Mouse (Mus musculus) CD8-positive naive resting alpha-beta T cell, adult 2 months (primary cell): ENCODE measurements at regions not wholly inside any gene's neighbourhood (a gene's known extent, or its start where the extent isn't known, plus 50 kb on each side); places are given as distances from the start of the nearest gene placed in this dataset.

Source experiments
- DNase-seq, 2 experiments: peaks; one replicate each; pipeline ENCODE4 v3.0.0; 2022; ENCODE audit warnings: low read depth in 2 of 2, low spot score in 2 of 2

DNA sequence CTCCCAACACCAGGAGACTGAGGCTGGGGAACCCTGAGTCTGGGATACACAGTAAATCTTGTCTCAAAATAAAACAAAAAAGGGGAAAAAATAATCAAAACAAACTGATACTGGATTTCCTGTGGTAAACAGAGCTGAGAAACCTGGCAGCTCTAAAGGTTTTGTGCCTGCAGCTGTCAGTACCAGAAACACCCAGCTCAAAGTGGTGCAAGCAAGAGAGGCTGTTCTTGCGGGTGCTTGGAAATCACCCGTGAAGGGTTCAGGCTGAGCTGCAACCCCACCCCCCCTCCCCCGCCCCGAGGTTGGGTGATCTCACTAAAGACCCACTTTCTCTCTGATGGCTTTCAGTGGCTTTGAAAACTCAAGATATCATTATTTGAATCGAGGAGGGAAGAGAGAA, 90.1 kb upstream of the Sall1 start:
- no peak for DNase-seq

DNA sequence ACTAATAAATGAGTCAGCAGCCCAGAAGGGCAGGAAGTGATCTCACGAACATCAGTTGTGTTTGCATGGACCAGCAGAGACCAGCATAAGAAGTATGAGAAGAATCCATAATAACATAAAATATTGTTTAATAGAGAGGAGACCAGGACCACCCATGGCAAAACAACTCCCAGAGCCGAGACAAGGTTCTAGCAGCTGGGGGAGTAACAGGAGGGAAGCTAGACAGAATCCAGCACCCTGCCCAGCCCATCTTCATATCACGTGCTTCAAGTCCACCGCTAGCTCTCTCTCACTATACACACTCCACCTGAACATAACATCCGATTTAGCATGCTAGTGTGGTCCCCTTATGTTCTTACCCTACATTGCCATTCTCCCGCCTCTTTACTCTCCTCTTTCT, 77.1 kb upstream of the Sall1 start:
- DNase-seq: no peak

DNA sequence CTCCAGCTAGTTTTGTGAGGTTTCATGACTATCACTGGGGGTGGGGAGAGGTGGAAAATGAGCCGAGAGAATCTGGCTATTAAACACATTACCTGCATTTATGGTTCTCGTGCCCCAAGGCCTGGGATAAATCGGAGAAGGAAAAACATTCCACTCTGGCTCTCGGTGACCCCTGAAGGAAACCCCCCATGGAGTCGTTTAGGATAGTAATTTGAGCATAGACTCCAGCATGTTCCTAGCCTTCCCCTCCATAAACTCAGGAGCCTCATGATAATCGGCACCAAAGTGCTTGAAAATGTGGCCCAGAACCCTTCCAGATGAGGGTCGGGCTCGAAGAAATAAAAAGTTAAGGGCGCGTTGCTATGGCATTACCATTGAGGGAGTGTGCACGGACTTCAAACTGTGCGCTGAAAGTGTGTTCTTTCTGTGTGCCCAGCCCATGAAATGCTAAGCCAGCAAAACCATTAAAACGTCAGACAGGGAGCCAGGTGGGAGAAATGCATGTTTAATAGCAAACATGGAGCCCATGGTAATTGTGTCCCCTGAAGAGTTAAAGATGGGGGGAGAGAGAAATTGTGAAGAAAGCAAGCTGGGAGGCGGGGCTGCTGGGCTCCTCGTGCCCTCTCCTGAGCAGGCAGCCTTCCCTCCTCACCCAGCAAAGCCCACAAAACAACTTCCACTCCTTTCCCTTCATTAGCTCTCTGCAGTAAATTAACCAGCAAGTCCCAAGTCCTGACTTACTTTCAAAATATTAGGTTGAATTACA, 64.1 kb upstream of the Sall1 start:
- DNase-seq: no peak

DNA sequence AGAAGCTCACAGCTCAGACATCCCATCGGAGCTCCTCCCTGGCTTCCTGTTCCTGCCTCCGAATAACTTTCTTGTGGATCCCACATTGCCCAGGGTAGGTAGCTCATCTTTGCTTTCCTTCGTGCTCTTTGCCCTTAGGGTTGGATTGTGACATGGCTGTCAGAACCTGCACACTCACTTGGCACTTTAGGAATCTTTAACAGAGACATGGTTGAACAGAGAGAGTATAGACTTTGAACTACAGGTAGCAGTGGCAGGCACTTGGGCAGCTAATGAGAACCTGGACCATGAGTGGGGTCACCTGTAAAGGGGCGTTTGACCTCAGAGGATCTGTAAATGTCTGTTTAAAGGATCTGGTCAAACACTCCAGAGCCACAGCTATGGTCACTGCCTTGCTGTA, 62.4 kb upstream of the Sall1 start:
- DNase-seq: no peak

DNA sequence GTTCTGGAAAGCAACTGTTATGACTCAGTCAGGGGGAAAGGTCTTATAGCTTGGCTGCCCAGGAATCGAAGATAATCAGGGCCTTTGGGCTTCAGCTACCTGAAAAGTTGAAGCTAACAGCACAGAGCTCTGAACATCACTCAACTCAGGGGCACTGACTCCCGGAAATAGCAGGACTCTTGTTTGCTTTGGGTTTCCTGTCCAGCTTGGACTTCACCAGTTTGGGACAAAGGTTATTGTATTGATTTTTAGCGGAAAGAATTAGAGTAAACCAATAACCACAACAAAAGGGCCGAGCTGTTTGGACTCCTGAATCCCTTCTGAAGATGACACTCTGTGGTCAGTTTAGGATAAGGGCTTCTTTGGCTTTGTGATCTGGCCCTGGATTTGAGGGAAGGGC, 53.4 kb upstream of the Sall1 start:
- no peak for DNase-seq
